Mouse (Mus musculus): ENCODE measurements at regions not wholly inside any gene's neighbourhood (a gene's known extent, or its start where the extent isn't known, plus 50 kb on each side); places are given as distances from the start of the nearest gene placed in this dataset.

- no peak for DNase-seq
Observed at GRCm38 (mm10) chr15:67048621-67049020, 547.9 kb upstream of the Lrrc6 start.

GRCm38 (mm10) chr15:67048148-67048547 lies 547.4 kb upstream of the Lrrc6 start:
- no peak for DNase-seq

- DNase-seq = peak; percentile 78 to 81
Observed at GRCm38 (mm10) chr15:67045920-67046804, 545.5 kb upstream of the Lrrc6 start.

GRCm38 (mm10) chr15:67045329-67045728 lies 544.6 kb upstream of the Lrrc6 start:
- DNase-seq = no peak

- DNase-seq = peak in 1 of 2 experiments; percentile 60
Observed at GRCm38 (mm10) chr15:67044806-67045205, 544.1 kb upstream of the Lrrc6 start.

GRCm38 (mm10) chr15:67042131-67042530 lies 541.4 kb upstream of the Lrrc6 start:
- peak in 1 of 2 experiments; percentile 71 for DNase-seq

GRCm38 (mm10) chr15:67040229-67040628 lies 539.5 kb upstream of the Lrrc6 start:
- no peak for DNase-seq

GRCm38 (mm10) chr15:67039421-67039907 lies 538.8 kb upstream of the Lrrc6 start:
- DNase-seq = peak; percentile 87 to 88

- no peak for DNase-seq
Observed at GRCm38 (mm10) chr15:67037647-67038046, 536.9 kb upstream of the Lrrc6 start.

GRCm38 (mm10) chr15:67036341-67036740 lies 535.6 kb upstream of the Lrrc6 start:
- DNase-seq = no peak

- no peak for DNase-seq
Observed at GRCm38 (mm10) chr15:67033936-67034335, 533.2 kb upstream of the Lrrc6 start.

- no peak for DNase-seq
Observed at GRCm38 (mm10) chr15:67031866-67032526, 531.3 kb upstream of the Lrrc6 start.

- DNase-seq = no peak
Observed at GRCm38 (mm10) chr15:67030975-67031374, 530.3 kb upstream of the Lrrc6 start.

- no peak for DNase-seq
Observed at GRCm38 (mm10) chr15:67028161-67028560, 527.5 kb upstream of the Lrrc6 start.

GRCm38 (mm10) chr15:67027751-67028150 lies 527.0 kb upstream of the Lrrc6 start:
- DNase-seq = no peak

GRCm38 (mm10) chr15:67025746-67026145 lies 525.0 kb upstream of the Lrrc6 start:
- no peak for DNase-seq

- DNase-seq = no peak
Observed at GRCm38 (mm10) chr15:67024386-67024785, 523.7 kb upstream of the Lrrc6 start.

GRCm38 (mm10) chr15:67023081-67023480 lies 522.4 kb upstream of the Lrrc6 start:
- no peak for DNase-seq

GRCm38 (mm10) chr15:67021391-67021790 lies 520.7 kb upstream of the Lrrc6 start:
- DNase-seq = no peak

- no peak for DNase-seq
Observed at GRCm38 (mm10) chr15:67019891-67020290, 519.2 kb upstream of the Lrrc6 start.

- peak; percentile 84 to 94 for DNase-seq
Observed at GRCm38 (mm10) chr15:67019194-67019661, 518.5 kb upstream of the Lrrc6 start.
